Mouse (Mus musculus) activated CD4-positive, CD25-positive, alpha-beta regulatory T cell (primary cell): ENCODE measurements around the gene Gsn. TPM values are rescaled to one million over a fixed set of nuclear protein-coding genes. Genes with fewer than 3 reads are reported as not detected.

Experiments used
- polyA plus RNA-seq, 2 experiments: library from polyadenylated mRNA; unstranded; fragments of 100-300 nt; shearing (Covaris generic); gene quantifications; one replicate each; pipeline ENCODE4 v1.2.1; 2017

The Gsn gene
- 10 to 100 TPM; 37.6 to 56.7 TPM for polyA plus RNA-seq

GRCm38 (mm10) chr2:35255885-35256833 lies at the start of gene Gsn:
Gene Gsn (plus strand): TSS chr2:35256380.

GRCm38 (mm10) chr2:35336388-35337280 lies 80.5 kb downstream of the Gsn start, which contains the start of gene Stom:
Gene Stom (minus strand): TSS chr2:35336976.

Other genes with a start within 250 kb of the Gsn start
- under 1 TPM; 0.12 to 0.58 TPM for gene Hc, start 194.9 kb upstream of the Gsn start, polyA plus RNA-seq
- 1 to 10 TPM; 1.5 to 2.9 TPM for gene AI182371, start 154.8 kb upstream of the Gsn start, polyA plus RNA-seq
- gene Cntrl, start 146.9 kb upstream of the Gsn start, polyA plus RNA-seq: 10 to 100 TPM; 93.9 to 97.0 TPM
- gene Rab14, start 55.3 kb upstream of the Gsn start, polyA plus RNA-seq: 100 to 1,000 TPM; 165 to 198 TPM
- gene Stom, start 80.6 kb downstream of the Gsn start, polyA plus RNA-seq: 1 to 10 TPM; 3.2 to 6.5 TPM
- not detected for gene 4930568D16Rik, start 111.3 kb downstream of the Gsn start, polyA plus RNA-seq
- not detected for gene 4930402F06Rik, start 140.8 kb downstream of the Gsn start, polyA plus RNA-seq
- gene Ggta1, start 206.9 kb downstream of the Gsn start, polyA plus RNA-seq: 10 to 100 TPM; 14.5 to 24.0 TPM